Mouse (Mus musculus) forebrain, embryonic 11.5 days (tissue): ENCODE measurements around the gene Lef1. TPM values are rescaled to one million over a fixed set of nuclear protein-coding genes. Genes with fewer than 3 reads are reported as not detected.

Experiments used
- ATAC-seq: fragments of 200-750 bp; cut with Nextera tagmentation; replicated peaks from 2 replicates; pipeline ENCODE4 v1.8.0; 2017; ENCODE audit warnings: moderate TSS enrichment; ENCODE audit not compliant: low FRiP score
- DNase-seq: peaks from one replicate; pipeline ENCODE4 v3.0.0-alpha.2; 2017; ENCODE audit warnings: low spot score
- H3K27ac ChIP-seq: fragments of 300-500 bp; sonication (generic); 2 replicates; pipeline ENCODE4 v1.5.1; 2014; ENCODE audit warnings: low read depth, low read length
- H3K27me3 ChIP-seq: fragments of 300-500 bp; sonication (generic); 2 replicates; pipeline ENCODE4 v1.6.1; 2014; ENCODE audit warnings: mild to moderate bottlenecking, low read length, mixed read lengths; ENCODE audit not compliant: control insufficient read depth, insufficient read depth
- H3K36me3 ChIP-seq: fragments of 300-500 bp; sonication (generic); 2 replicates; pipeline ENCODE4 v1.6.1; 2014; ENCODE audit warnings: mild to moderate bottlenecking, low read length, moderate library complexity, mixed read lengths; ENCODE audit not compliant: control insufficient read depth, insufficient read depth
- H3K4me1 ChIP-seq: fragments of 300-500 bp; sonication (generic); replicated peaks from 2 replicates; pipeline ENCODE4 v1.6.1; 2014; ENCODE audit warnings: low read length, mixed read lengths; ENCODE audit not compliant: control insufficient read depth, insufficient read depth
- H3K4me2 ChIP-seq: fragments of 300-500 bp; sonication (generic); 2 replicates; pipeline ENCODE4 v1.6.1; 2014; ENCODE audit warnings: low read depth, mild to moderate bottlenecking, low read length, moderate library complexity, mixed read lengths; ENCODE audit not compliant: severe bottlenecking
- H3K4me3 ChIP-seq: fragments of 300-500 bp; sonication (generic); 2 replicates; pipeline ENCODE4 v1.5.1; 2014; ENCODE audit warnings: low read depth, low read length
- H3K9ac ChIP-seq: fragments of 300-500 bp; sonication (generic); 2 replicates; pipeline ENCODE4 v1.6.1; 2014; ENCODE audit warnings: low read length
- H3K9me3 ChIP-seq: fragments of 300-500 bp; sonication (generic); 2 replicates; pipeline ENCODE4 v1.6.1; 2016; ENCODE audit warnings: low read length, mixed read lengths; ENCODE audit not compliant: control insufficient read depth
- WGBS: fragments of 180-500 bp; shearing (Covaris S2); extraction: QIAGEN DNeasy Blood & Tissue Kit; methylation state at CpG from one replicate; pipeline ENCODE4 v1.1.7; 2014; 5-methylcytosine and 5-hydroxymethylcytosine counted together
- polyA plus RNA-seq: library from polyadenylated mRNA; unstranded; fragments of >200 nt; fragmentation: Nextera tagmentation; extraction: Ambion mirVana; gene quantifications from 2 replicates; pipeline ENCODE4 v1.2.1, GENCODE M21; 2014

Lef1 gene
- polyA plus RNA-seq, 1 experiment from 2014 or later, result 70.0 TPM

DNA sequence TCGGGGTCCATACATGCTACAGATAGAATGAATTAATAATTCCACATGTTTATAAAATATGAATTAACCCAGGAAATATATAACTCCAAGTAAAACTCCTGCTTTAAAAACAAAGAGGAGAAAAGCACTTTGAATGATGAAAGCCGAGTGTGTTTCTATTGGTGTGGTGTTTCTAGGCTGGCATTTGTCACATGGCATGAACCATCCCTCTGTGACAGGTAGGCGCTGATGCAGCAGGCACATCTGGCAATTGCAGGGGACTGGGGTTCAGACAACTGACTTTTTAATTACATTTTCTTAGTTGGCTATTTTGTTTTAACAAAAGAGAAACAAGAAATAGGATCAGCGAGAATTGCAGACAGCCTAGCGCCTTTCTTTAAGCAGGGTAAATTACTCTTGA lies 31.6 kb upstream of the Lef1 start:
- DNase-seq (no peak), ATAC-seq (no peak)
- no peak overlapping the region for H3K9ac ChIP-seq
- H3K36me3 ChIP-seq, result no peaks in the 10 kb centered on the region
- H3K9me3 ChIP-seq, result no peaks in the 10 kb centered on the region
- no peak overlapping the region for H3K4me3 ChIP-seq
- no peaks in the 10 kb centered on the region for H3K27me3 ChIP-seq
- WGBS, result 78% methylated on average over 5 of the region's 5 CpGs
- no peak overlapping the region for H3K4me2 ChIP-seq
- H3K27ac ChIP-seq, result no peak overlapping the region
- H3K4me1 ChIP-seq, result no peaks in the 10 kb centered on the region

DNA sequence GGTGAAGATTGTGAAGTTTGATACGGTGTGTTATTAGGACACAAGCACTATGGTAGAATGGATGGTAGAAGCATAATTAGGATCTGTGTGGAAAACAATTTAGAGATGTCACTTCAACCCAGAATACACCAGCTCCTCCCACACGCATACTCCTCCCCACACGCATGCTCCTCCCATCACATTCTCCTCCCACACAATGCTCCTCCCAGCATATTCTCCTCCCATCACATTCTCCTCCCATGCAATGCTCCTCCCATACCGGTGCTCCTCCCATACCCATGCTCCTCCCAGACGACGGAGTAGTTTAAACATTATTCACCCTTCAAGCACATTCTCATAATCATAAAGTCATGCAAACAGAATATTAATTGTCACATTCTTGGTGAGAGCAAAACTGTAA lies 26.5 kb upstream of the Lef1 start:
- DNase-seq (no peak), ATAC-seq (peak; percentile 65; the same call in 1 of the 2 replicates)
- Histone ChIP-seq H3K9ac (no peak overlapping the region), H3K27me3 (no peaks in the 10 kb centered on the region; the same call in 1 of the 2 replicates), H3K9me3 (no peaks in the 10 kb centered on the region), H3K4me1 (peaks cover 3% of the 10 kb centered on the region; the same call in 1 of the 2 replicates), H3K4me2 (no peak overlapping the region), H3K27ac (no peak overlapping the region), H3K36me3 (no peaks in the 10 kb centered on the region), H3K4me3 (no peak overlapping the region)
- 60% methylated on average over 6 of the region's 6 CpGs for WGBS

DNA sequence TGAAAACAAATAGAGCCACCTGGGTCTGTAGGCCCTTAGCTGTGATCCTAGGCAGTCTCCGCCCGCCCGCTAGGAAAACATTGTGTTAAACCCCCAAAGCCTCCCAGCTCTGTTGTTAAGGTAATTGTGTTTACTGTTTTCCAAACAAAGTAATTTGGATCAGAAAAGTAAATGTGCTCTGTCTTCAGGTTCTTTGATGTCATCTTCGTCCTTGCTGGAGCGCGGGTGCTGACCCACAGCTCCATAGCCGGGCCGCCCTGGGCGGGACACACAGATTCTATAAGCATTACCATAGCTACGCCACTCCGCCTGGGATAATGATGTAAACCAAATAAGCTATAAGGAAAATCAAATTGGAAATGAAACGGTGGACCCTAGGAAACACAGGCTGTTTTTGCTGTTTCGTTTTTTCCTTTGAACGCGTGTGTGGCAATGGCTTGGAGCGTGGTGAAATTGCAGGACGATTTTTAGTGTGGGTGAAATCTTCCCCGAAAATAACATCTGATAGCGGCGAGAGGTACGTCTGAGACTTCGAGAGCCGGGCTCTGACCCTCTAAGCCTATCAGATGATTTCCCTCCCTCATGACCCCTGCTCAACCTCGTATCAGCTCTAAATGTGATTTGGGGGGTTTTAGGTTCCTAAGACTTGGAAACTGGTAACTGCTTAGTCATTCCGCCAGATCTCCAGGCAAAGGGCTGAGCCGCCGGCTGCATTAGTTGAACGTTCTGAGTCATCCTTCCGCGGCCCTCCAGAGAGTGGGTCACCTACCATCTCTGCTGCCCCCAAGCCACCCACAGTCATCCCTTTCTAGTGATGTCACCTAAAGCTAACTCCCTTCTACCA lies 25.3 kb upstream of the Lef1 start:
- H3K9ac ChIP-seq, result peak overlapping the region; percentile 23
- DNase-seq, result peak; percentile 70
- no peaks in the 10 kb centered on the region for H3K9me3 ChIP-seq
- 1% methylated on average over 30 of the region's 30 CpGs for WGBS
- no peaks in the 10 kb centered on the region; the same call in 1 of the 2 replicates for H3K27me3 ChIP-seq
- H3K4me3 ChIP-seq, result peak overlapping the region; percentile 31
- H3K4me2 ChIP-seq, result peak overlapping the region; percentile 56
- peak; percentile 81 for ATAC-seq
- H3K36me3 ChIP-seq, result no peaks in the 10 kb centered on the region
- H3K4me1 ChIP-seq, result peaks cover 3% of the 10 kb centered on the region; the same call in 1 of the 2 replicates
- H3K27ac ChIP-seq, result no peak overlapping the region

DNA sequence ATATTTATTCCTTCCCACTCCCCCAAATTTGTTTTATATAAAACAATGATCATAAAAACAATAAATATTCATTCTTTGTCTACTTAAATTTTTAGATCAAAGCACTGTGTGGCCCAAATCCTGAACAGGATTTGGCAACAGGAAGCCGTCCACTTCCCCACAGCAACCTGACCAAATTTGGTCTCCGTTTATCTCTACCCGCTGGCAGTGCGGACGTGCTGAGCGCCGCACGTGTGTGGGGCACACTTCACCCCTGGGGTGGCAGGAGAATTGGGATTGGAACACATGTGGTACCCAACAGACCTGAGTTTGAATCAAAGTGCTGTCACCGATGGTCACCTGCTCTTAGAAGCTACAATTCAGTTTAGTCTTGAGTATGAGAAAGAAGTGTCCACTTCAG lies 24.3 kb upstream of the Lef1 start:
- WGBS, result 76% methylated on average over 9 of the region's 9 CpGs
- no peaks in the 10 kb centered on the region; the same call in 1 of the 2 replicates for H3K27me3 ChIP-seq
- H3K4me2 ChIP-seq, result no peak overlapping the region
- no peaks in the 10 kb centered on the region for H3K9me3 ChIP-seq
- peaks cover 3% of the 10 kb centered on the region; the same call in 1 of the 2 replicates for H3K4me1 ChIP-seq
- H3K9ac ChIP-seq, result no peak overlapping the region
- no peaks in the 10 kb centered on the region for H3K36me3 ChIP-seq
- DNase-seq, result no peak
- H3K27ac ChIP-seq, result no peak overlapping the region
- H3K4me3 ChIP-seq, result no peak overlapping the region
- no peak for ATAC-seq

DNA sequence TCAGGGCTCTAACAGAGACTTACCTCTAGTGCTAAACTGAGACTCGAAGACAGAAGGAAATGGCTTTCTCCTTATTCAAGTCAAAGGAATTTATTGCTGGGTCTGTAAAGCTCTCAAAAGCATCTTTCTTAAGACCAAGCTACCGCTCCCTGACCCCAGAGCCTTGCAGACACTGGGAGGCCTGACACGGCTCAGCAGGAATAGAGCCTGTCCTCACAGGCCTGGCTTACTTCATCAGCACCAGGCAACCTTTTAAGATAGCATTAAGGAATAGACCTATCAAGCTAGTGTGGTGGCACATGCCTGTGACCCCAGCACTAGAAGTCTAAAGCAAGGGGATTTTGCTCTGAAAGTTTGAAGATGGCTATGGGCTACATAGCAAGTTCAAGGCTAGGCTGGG lies 20.6 kb upstream of the Lef1 start:
- H3K9me3 ChIP-seq, result no peaks in the 10 kb centered on the region
- H3K4me2 ChIP-seq, result no peak overlapping the region
- no peak overlapping the region for H3K4me3 ChIP-seq
- H3K4me1 ChIP-seq, result peaks cover 3% of the 10 kb centered on the region; the same call in 1 of the 2 replicates
- no peaks in the 10 kb centered on the region; the same call in 1 of the 2 replicates for H3K27me3 ChIP-seq
- no peak for ATAC-seq
- DNase-seq, result no peak
- H3K9ac ChIP-seq, result no peak overlapping the region; the same call in 1 of the 2 replicates
- WGBS, result 44% methylated on average over 3 of the region's 3 CpGs
- H3K27ac ChIP-seq, result no peak overlapping the region
- no peaks in the 10 kb centered on the region for H3K36me3 ChIP-seq

DNA sequence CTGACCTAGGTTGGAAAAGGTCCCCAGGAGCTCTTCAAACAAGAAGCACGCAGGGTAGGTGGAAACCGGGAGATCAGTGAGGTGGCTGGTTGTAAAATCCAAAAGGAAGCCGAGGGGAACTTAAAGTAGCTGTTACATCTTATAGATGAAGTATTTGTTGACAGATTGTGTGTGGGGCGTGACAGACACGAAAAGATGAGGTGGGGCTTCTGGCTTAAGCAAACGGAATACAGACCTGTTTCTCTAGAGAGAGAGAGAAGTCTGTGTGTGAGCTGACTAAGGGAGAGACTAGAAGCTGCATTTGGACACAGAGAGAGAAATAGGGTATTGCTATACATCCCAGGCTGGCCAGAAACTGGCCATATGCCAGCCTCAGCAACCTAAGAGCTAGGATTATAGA lies 18.2 kb upstream of the Lef1 start:
- H3K4me3 ChIP-seq, result no peak overlapping the region
- no peak for DNase-seq
- no peak overlapping the region for H3K27ac ChIP-seq
- WGBS, result 72% methylated on average over 6 of the region's 6 CpGs
- no peaks in the 10 kb centered on the region for H3K36me3 ChIP-seq
- H3K4me1 ChIP-seq, result no peaks in the 10 kb centered on the region
- H3K27me3 ChIP-seq, result no peaks in the 10 kb centered on the region
- H3K9me3 ChIP-seq, result no peaks in the 10 kb centered on the region
- no peak overlapping the region for H3K4me2 ChIP-seq
- no peak overlapping the region for H3K9ac ChIP-seq
- no peak for ATAC-seq

DNA sequence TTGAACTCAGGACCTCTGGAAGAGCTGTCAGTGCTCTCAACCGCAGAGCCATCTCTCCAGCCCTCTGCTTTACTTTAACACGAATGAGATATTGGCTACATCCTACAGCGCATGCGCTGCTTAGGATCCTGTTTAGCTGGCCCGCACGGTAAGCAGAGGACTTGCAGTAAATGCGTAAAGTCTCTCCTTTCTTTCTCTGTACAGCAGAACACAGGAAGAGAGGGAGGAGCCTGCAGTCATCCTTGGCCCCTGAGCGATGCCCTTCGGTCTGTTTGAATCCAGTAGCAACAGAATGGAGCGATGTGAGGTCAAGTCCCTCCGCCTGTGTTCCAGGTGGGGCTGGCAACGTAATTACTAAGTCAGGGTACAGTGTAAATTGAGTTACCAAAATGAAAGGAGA lies 16.5 kb upstream of the Lef1 start:
- DNase-seq, result no peak
- WGBS, result 82% methylated on average over 12 of the region's 12 CpGs

DNA sequence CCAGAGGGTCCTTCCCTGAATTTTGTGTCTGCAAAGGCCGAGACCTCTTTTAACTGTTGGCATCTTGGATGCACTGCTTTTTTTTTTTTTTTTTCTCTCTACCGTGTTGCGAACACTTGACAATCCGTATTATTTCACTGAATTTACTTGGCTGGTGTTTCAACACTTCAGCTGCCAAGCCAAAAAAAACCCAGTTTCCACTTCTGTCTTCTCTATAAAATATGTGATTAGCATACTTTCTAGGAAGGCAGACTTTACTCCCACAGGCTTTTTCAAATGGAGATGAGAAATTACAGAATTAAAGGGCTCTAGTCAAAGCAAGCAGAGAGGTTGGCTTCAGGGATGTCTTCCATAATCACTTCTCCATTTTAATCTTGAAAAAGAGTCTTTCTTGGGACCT lies 14.2 kb upstream of the Lef1 start:
- DNase-seq (no peak), ATAC-seq (no peak)
- Histone ChIP-seq H3K9ac (no peak overlapping the region), H3K4me1 (no peaks in the 10 kb centered on the region), H3K4me2 (no peak overlapping the region), H3K4me3 (no peak overlapping the region), H3K9me3 (no peaks in the 10 kb centered on the region), H3K36me3 (no peaks in the 10 kb centered on the region), H3K27ac (no peak overlapping the region), H3K27me3 (no peaks in the 10 kb centered on the region)
- 96% methylated on average over 4 of the region's 4 CpGs for WGBS

More for the DNA sequence above, 16.5 kb upstream of the Lef1 start:
- no peak overlapping the region for H3K9ac ChIP-seq
- no peaks in the 10 kb centered on the region for H3K36me3 ChIP-seq
- ATAC-seq, result no peak
- H3K9me3 ChIP-seq, result no peaks in the 10 kb centered on the region
- H3K27ac ChIP-seq, result no peak overlapping the region
- H3K4me1 ChIP-seq, result no peaks in the 10 kb centered on the region
- no peaks in the 10 kb centered on the region for H3K27me3 ChIP-seq
- H3K4me2 ChIP-seq, result no peak overlapping the region
- no peak overlapping the region for H3K4me3 ChIP-seq
